Comparison of ENCODE assay signal across 8 mouse cellular contexts in the genomic region with DNA sequence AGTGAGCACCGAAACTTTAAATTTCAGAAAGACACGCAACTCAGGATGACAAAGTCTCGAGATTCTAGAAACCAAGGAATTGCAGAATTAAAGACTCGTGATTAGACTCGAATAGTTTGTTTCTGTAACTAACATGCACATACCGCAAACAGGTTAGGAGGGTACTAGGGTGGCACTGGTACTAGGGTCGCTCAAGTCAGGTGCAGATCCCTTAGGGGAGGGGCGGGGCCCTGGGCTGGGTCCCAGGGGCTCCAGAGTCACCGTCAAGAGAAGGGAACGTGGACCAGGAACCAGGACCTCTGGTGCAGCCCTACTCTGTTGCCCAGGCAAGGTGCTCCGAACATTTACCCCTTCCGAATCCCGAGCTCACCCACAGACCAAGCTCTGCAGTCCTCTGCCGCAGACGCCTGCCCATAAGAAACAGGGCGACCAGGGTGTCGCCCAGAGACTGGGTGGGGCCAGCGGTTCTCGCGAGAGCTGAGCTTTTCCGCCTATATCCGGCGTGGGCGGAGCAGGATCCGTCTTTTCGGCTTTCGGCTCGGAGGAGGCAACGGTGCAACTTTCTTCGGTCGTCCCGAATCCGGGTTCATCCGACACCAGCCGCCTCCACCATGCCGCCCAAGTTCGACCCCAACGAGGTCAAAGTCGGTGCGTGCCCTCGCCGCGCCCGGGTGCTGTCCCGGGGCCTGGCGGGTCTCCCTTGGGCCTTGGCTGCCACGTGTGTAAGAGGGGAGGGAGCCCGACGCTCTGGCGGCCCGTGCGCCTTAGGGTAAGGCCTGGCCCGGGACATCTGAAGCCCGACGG. TPM values are rescaled to one million over a fixed set of nuclear protein-coding genes. Genes with fewer than 3 reads are reported as not detected.
A peak's percentile ranks its signal among the peaks of the same experiment; 100 is the strongest.
DNase-seq lines count a peak whose midpoint lies in the region; ATAC-seq and TF ChIP-seq lines count a peak whose summit lies in the region.

A gene (plus strand): TSS at position 368 of the 804 bp plus-strand sequence.
A gene (minus strand): TSS at position 423 of the 804 bp plus-strand sequence.

- peak within 1 kb of the TSS; percentile 97 for H3K9ac ChIP-seq in forebrain, embryonic 13.5 days
- H3K9ac ChIP-seq in neural tube, embryonic 15.5 days (replicated peaks): peak within 1 kb of the TSS; percentile 88

- peak within 1 kb of the TSS; percentile 71 for H3K27ac ChIP-seq in forebrain, embryonic 13.5 days
- peak within 1 kb of the TSS; percentile 79 for H3K27ac ChIP-seq in neural tube, embryonic 15.5 days (replicated peaks)

- intact Hi-C loops in heart, postnatal 10 days (cut with DNase I): no loop called here

- peaks cover 64% of the 10 kb centered on the region for H3K36me3 ChIP-seq in E14TG2a.4 (ENCODE audit: insufficient read depth, low read length)
- peaks cover 42% of the 10 kb centered on the region for H3K36me3 ChIP-seq in forebrain, embryonic 13.5 days (ENCODE audit: poor library complexity, severe bottlenecking)
- peaks cover 30% of the 10 kb centered on the region for H3K36me3 ChIP-seq in neural tube, embryonic 15.5 days

- WGBS in forebrain, embryonic 13.5 days: 3% methylated on average over 55 of the region's 55 CpGs
- 3% methylated on average over 55 of the region's 55 CpGs for WGBS in neural tube, embryonic 15.5 days

- H3K4me1 ChIP-seq in E14TG2a.4 (replicated peaks; ENCODE audit: low read depth, low read length): peaks cover 54% of the 10 kb centered on the region
- H3K4me1 ChIP-seq in forebrain, embryonic 13.5 days: peaks cover 39% of the 10 kb centered on the region
- peaks cover 47% of the 10 kb centered on the region for H3K4me1 ChIP-seq in neural tube, embryonic 15.5 days

- TF ChIP-seq CTCF in E14TG2a.4 (conservative IDR thresholded peaks at IDR 0.05; ENCODE audit: low read length): no peak

- H3K9me3 ChIP-seq in E14TG2a.4 (ENCODE audit: low read length): no peaks in the 10 kb centered on the region
- H3K9me3 ChIP-seq in forebrain, embryonic 13.5 days (replicated peaks): no peaks in the 10 kb centered on the region
- no peaks in the 10 kb centered on the region for H3K9me3 ChIP-seq in neural tube, embryonic 15.5 days (replicated peaks)

- peak; percentile 96 for ATAC-seq in forebrain, embryonic 13.5 days
- ATAC-seq in neural tube, embryonic 15.5 days (ENCODE audit: low FRiP score): peak; percentile 94

- peak within 1 kb of the TSS; percentile 100 for H3K4me3 ChIP-seq in E14TG2a.4 (replicated peaks; ENCODE audit: low read length)
- H3K4me3 ChIP-seq in forebrain, embryonic 13.5 days: peak within 1 kb of the TSS; percentile 75
- peak within 1 kb of the TSS; percentile 76 for H3K4me3 ChIP-seq in neural tube, embryonic 15.5 days (replicated peaks)

- H3K27me3 ChIP-seq in E14TG2a.4 (ENCODE audit: insufficient read depth, low read length): no peaks in the 10 kb centered on the region
- H3K27me3 ChIP-seq in forebrain, embryonic 13.5 days: no peaks in the 10 kb centered on the region
- no peaks in the 10 kb centered on the region for H3K27me3 ChIP-seq in neural tube, embryonic 15.5 days (replicated peaks)

- peak within 1 kb of the TSS; percentile 95 for H3K4me2 ChIP-seq in forebrain, embryonic 13.5 days
- peak within 1 kb of the TSS; percentile 81 for H3K4me2 ChIP-seq in neural tube, embryonic 15.5 days

- DNase-seq in c-Kit-positive CD71-positive TER-119-positive erythroid progenitor cells, embryonic 14.5 days (ENCODE audit: low spot score): peak; percentile 90
- DNase-seq in heart, postnatal 10 days: peak; percentile 97 to 98
- DNase-seq in layer of hippocampus, adult 11-12 months (ENCODE audit: low spot score): peak; percentile 95
- DNase-seq in lung, adult 18-20 months: peak; percentile 95
- DNase-seq in testis, postnatal 14 days (ENCODE audit: low spot score): peak; percentile 92

RNA-seq across cellular contexts. Expression of the first gene that starts in this region (rescaled TPM):
- polyA plus RNA-seq in forebrain, embryonic 13.5 days (2015; fragmentation: Nextera tagmentation; extraction: Ambion mirVana): 111 and 118 TPM in 2 replicates
- 100 to 1,000 TPM in 1 of 2 experiments, 10 to 100 TPM in 1; 94.4 to 121 TPM for total RNA-seq in heart, postnatal 10 days (2021)
- 104 and 116 TPM in 2 replicates for polyA plus RNA-seq in neural tube, embryonic 15.5 days (2015; fragmentation: Nextera tagmentation; extraction: Ambion mirVana)

RNA-seq across cellular contexts. Expression of the second gene that starts in this region (rescaled TPM):
- polyA plus RNA-seq in forebrain, embryonic 13.5 days (2015; fragmentation: Nextera tagmentation; extraction: Ambion mirVana): 14.8 and 15.5 TPM in 2 replicates
- 10 to 100 TPM; 10.7 to 16.2 TPM for total RNA-seq in heart, postnatal 10 days (2021)
- 22.0 and 23.5 TPM in 2 replicates for polyA plus RNA-seq in neural tube, embryonic 15.5 days (2015; fragmentation: Nextera tagmentation; extraction: Ambion mirVana)

Comparison
In these comparisons a context has a peak if more than half of its experiments do, and no peak if none do; other contexts are left out.
1. Peak in every context shown above with its lines: DNase-seq, ATAC-seq, H3K4me3 ChIP-seq and H3K27ac ChIP-seq.